Mouse (Mus musculus) T-cell, adult 2 months (primary cell): Measurements from ENCODE around the gene Rtp1.

ENCODE experiments used
- DNase-seq: peaks from one replicate; pipeline ENCODE4 v3.0.0; 2022; ENCODE audit warnings: low spot score

Rtp1 gene

DNA sequence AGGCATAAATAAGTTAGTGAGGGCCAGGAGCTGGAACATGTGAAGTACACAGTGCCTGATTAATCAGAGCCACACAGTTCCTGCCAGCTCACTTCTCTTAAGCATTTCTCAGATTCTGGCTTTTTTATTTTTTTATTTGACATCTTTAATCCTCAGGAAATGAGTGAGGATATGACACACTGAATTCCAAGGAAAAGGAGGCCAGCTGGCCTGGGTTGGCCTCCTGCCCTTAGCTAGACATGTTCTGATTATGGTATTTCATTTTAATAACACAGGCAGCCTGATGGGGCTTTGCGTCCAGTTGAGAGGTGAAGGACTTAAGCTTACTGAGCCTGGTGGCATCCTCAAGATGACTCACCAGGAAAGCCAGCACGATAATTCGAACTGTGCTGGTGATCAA, 27.6 kb downstream of the Rtp1 start:
- DNase-seq = no peak

DNA sequence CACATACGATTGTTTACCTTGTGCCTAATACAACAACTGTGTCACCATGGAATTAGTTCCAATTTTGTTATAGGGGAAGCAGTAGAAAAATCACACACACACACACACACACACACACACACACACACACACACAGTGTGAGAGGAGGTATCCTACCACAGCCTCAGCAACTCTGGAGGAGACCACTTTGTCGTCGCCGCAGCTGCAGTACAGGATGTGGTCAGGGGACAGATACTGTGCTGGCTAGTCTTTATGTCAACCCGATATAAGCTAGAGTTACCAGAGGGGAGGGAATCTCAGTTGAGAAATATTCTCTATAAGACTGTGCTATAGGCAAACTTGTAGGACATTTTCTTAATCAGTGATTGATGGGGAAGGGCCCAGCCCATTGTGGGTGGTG, 28.4 kb downstream of the Rtp1 start:
- peak; percentile 51 for DNase-seq

DNA sequence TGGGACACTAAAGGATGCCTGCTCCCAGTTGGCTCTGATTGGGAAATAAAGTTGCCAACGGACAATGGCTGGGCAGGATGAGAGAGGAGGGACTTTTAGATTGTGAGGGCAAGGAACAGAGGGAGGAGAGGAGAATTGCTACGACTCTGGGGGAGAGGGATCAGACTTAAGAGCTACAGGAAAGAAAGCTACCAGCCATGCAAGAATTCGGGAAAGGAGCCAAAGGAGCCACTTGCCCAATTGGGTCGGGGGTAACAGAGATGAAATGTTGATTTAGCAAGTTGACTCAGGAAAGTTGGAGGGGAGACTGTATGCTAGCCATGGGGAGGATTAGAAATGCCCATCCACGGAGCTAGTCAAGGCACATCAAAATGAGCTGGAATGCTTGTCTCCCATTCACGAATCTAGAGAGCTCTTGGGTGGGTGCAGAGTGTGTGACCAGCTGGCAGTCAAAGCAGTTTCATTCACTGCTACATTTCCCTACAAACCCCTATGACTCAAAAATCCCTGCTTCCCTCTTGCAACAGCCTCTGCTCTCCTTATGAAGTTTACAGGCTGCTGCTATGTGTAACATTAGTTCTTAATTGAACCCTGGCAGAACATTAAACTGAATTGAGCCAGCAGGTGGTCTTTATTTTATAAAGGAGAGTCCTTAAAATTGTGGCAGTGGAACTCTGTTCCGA, 30.1 kb downstream of the Rtp1 start:
- no peak for DNase-seq

DNA sequence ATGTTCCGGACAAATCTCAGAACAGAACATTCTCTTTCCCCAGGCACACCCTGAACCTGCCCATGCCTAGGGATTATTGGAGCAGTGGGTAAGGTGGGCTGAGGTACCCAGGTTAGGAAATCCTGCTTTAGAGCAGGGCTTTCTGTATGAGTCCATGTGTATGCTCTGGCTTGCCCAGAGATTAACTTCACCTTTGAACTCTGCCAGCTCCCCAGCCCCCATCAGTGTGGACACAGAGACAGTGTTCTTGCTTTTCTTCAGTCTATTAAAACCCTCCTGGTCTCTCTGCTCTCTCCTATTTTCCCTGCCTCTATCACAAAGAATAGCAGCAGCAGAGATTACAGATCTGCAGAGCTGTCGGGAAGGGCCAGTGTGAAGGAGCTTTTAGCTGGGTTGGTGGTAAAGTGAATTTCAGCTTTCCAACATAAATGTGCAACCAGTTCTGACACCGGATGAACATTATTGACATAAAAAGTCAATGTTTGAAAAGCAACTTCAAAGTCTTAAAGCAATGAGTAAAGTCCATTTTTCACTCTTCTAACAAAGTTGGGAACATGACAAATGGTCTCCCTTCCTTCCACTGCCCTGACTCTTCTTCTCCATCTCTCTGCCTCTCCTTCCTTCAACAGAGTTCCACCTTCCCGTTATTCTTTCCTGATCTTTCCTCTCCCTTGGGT, 34.9 kb downstream of the Rtp1 start:
- no peak for DNase-seq

DNA sequence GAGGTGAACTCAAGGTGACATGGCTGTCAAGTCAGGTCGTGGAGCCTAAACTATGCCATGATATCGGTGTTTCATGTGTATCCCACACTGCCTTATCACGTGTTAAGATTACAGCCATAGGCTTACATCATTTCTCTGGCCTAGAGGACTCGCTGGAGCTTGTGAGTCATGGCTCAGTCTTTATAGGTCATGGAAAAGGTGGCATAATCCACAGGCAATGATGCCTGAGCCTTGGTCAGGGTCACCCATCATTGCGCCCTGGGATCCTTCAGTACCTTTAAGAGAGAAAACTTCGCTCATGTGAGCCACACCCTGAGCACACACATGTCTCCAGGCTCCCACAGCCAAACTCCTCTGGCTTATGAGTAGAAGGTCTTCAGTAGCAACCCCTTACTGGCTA, 42.6 kb downstream of the Rtp1 start:
- DNase-seq = no peak

DNA sequence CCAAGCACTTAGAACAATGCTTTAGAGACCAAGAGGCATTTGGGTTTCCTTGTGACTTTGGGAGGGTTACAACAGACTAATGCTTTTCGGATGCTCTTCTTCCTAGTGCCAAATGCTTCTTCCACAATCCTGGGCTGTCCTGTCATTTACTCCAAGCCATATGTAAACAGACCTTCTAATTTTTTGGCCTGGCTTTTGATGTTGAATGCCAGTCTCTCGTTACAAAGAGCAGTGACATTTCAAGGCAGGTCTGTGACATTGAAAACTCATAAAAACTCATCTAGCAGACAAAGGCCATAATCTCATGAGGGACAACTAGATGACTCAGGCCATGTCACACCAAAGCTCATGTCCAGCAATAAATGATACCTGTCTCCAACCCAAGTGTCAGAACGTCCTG, 43.1 kb downstream of the Rtp1 start:
- DNase-seq = no peak

DNA sequence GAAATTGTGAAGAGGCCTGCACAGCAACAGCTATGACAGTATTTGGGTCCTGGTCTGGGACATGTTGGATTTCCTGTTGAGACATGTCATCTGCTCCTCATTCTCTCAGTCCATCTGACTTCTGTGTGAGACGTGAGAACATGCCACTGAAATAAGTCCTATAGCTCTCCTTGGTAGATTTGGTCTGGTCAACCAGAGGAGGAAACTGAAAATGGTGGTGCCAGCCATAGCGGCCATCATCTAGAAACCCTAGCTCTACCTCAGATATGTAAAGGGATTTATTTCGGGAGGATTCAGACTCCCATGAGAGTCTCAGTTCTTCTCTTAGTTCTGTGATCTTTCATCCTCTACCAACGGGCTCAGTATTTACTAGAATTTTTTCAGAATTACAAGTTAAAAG, 46.7 kb downstream of the Rtp1 start:
- no peak for DNase-seq

DNA sequence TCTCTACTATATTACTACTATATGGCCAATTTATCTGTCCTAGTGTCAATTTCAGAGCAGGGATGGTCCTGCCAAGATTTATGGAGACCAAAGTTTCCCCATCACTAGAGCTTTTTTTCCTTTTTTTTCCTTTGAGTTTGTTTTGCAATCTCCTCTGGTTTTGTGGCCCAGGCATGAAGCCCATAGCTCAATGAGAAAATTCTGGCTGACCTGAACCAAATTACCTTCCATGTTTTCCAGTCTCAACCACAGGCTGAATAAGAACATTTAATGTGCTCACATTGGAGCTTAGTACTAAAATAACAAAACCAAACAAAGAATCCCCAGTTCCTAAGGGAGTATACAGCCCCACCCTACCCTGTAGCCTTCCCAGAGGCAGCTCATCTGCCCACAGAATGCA, 47.7 kb downstream of the Rtp1 start:
- no peak for DNase-seq

DNA sequence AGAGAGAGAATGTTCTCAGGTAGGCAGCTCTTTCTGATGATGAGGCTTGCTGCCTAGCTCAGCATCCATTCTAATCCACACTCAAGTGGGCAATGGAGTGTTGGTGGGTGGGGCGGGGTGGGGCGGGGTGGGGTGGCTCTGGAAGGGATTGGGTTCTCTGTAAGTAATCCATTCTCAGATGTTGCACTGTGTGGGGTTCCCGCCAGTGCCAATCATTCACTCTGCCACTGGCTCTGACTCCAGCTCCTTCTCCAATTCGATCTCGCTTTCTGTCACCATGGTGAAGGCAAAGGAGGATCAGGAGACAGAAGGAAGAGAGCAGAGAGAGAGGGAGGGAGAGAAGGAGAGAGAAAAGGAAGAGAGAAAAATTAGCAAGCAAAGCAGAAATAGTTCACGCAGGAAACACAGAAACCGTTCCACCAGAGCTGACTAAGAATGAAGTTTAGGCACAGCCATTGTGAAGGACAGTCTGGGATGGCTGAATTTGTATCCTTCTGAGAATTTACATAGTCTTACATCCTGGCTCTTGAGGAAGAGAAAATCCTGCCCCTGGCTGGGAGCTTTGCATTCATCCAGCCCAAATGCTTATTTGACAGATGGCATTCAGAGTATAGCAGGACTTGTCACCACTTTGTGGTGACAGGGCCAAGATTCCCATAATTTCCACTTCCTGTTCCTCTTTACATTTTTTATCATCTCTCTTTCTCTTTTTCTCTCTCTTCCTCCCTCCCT, 51.1 kb downstream of the Rtp1 start:
- no peak for DNase-seq

DNA sequence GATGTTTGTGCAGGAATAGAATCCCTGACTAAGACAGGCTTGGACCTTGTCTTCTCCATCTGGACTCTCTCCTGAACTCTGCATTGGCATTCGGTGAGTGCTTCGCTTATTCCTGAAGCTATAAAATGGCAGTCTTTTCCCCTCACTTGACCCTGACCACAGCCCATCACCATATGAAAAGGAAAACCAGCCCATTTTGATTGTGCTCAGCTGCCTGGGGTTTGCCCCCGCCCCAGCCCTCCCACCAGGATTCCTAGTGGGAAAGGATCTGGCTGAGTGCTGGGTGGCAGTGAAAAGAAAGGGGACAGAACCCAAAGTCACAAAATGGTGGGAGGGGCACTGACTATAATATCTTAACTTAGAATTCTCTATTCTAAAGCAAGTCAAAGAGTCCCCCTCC, 53.3 kb downstream of the Rtp1 start:
- DNase-seq = no peak

DNA sequence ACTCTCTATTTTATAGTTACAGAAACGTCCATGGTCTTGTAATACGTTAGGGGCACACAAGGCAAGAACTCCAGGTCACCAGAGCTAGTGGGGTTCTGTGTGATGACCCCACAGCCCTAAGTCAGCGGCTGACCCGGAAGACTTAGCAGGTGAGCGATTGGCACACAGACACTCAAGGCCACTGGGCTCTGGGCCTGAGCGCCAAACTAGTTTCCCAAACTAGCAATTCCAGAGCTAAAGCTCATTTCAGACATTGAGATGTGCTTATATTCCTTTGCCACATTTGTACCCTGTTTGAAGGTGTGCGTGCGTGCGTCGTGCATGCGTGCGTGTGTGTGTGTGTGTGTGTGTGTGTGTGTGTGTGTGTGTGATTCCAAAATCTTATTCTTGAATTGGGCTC, 53.9 kb downstream of the Rtp1 start:
- DNase-seq = no peak

DNA sequence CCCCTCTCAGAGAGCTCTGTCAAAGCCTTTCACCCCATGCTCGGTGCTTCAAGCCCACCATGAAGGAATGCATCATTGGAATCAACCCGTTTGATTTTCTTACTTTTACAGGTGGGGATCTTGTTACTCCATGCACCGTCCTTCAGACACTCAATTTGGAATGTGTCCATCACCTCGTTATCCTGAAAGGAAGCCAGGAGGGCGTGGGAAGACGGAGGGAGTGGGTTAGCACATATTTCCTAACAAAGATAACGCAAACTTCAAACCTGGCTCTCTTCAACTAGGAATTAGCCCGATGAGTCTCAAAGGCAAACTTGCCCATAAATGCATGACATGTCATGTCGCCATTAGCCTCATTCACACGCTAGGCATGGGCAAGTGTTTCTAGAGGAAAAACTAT, 54.4 kb downstream of the Rtp1 start:
- DNase-seq = no peak
